19 mouse cellular contexts compared by ENCODE assay signal in the genomic region with DNA sequence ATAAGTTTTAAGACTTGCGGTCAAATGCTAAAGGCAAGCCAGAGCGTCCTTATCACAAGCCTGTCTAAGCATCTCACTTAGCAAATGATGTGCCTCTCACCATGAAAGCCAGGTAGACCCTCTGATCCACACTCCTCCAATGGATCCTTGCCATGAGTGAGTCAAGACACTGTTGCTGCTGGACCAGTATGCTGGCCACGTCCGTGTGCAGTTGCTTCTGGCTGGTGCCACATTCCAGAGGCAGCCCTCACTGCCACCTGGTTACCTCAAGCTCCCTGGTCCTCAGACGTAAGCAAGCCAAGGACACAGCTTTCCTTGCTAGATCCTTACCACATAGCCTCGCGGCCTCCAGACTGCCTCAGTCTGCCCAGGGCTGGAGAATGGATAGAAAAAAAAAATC. TPM values are rescaled to one million over a fixed set of nuclear protein-coding genes. Genes with fewer than 3 reads are reported as not detected.
DNase-seq lines count a peak whose midpoint lies in the region; ATAC-seq and TF ChIP-seq lines count a peak whose summit lies in the region.
"Had no signal": no experiment of that assay in that cellular context is flagged by ENCODE, and none has a peak within 500 bp of the region (broad histone marks: within the 10 kb centered on the region; RNA-seq: fewer than 3 reads in every experiment).

No protein-coding gene starts in this region.

- H3K4me1 ChIP-seq in hindbrain, postnatal 0 days (ENCODE audit: insufficient read depth, low read length): peaks cover 12% of the 10 kb centered on the region; the same call in 1 of the 2 replicates
- peaks cover 46% of the 10 kb centered on the region for H3K4me1 ChIP-seq in hindbrain, embryonic 10.5 days (replicated peaks)
- H3K4me1 ChIP-seq in lung, embryonic 15.5 days: peaks cover 42% of the 10 kb centered on the region
- peaks cover 57% of the 10 kb centered on the region for H3K4me1 ChIP-seq in limb, embryonic 13.5 days

- DNase-seq in gastrocnemius, adult 2 months: no peak
- DNase-seq in gastrocnemius, postnatal 4 days (ENCODE audit: low spot score in 2 of 2): no peak
- DNase-seq in hindbrain, postnatal 0 days (ENCODE audit: low spot score): peak; percentile 32
- DNase-seq in hindbrain, embryonic 10.5 days (ENCODE audit: low spot score): no peak
- no peak for DNase-seq in lung, postnatal 4 days
- DNase-seq in thymus, postnatal 25 days: no peak
- DNase-seq: adrenal gland, postnatal 10 days; cerebellum, adult 9-10 months; gastrocnemius, postnatal 10 days; heart, postnatal 14 days; liver; lung, adult 2 months; thymus, postnatal 36 days had no signal

- WGBS in hindbrain, postnatal 0 days: 69% methylated on average over 7 of the region's 7 CpGs
- 91% methylated on average over 7 of the region's 7 CpGs for WGBS in hindbrain, embryonic 10.5 days
- 71% methylated on average over 7 of the region's 7 CpGs for WGBS in lung, embryonic 15.5 days
- 82% methylated on average over 7 of the region's 7 CpGs for WGBS in limb, embryonic 13.5 days

- no peak overlapping the region for H3K4me2 ChIP-seq in hindbrain, postnatal 0 days (ENCODE audit: low read depth, low read length)
- no peak overlapping the region for H3K4me2 ChIP-seq in lung, embryonic 15.5 days
- no peak overlapping the region for H3K4me2 ChIP-seq in limb, embryonic 13.5 days (replicated peaks)
- H3K4me2 ChIP-seq: forebrain, embryonic 15.5 days; neural tube, embryonic 15.5 days; stomach, embryonic 15.5 days had no signal

- peak overlapping the region; percentile 75 for H3K27ac ChIP-seq in gastrocnemius, adult 2 months
- 0 out of 2 replicates have a peak overlapping the region, but pooled peaks have one; percentile 7 for H3K27ac ChIP-seq in hindbrain, postnatal 0 days
- H3K27ac ChIP-seq in hindbrain, embryonic 10.5 days: no peak overlapping the region
- peak overlapping the region; percentile 84; the same call in 1 of the 2 replicates for H3K27ac ChIP-seq in lung, embryonic 15.5 days
- peak overlapping the region; percentile 77; the same call in 1 of the 2 replicates for H3K27ac ChIP-seq in limb, embryonic 13.5 days
- H3K27ac ChIP-seq: forebrain, embryonic 15.5 days had no signal

- H3K9me3 ChIP-seq in hindbrain, postnatal 0 days (ENCODE audit: low read length): no peaks in the 10 kb centered on the region
- H3K9me3 ChIP-seq in hindbrain, embryonic 10.5 days: 0 out of 2 replicates have a peak, but pooled peaks cover 3% of the 10 kb centered on the region
- no peaks in the 10 kb centered on the region for H3K9me3 ChIP-seq in lung, embryonic 15.5 days
- no peaks in the 10 kb centered on the region for H3K9me3 ChIP-seq in limb, embryonic 13.5 days
- H3K9me3 ChIP-seq: forebrain, embryonic 15.5 days; neural tube, embryonic 15.5 days; stomach, embryonic 15.5 days had no signal

- H3K9ac ChIP-seq in hindbrain, postnatal 0 days (replicated peaks; ENCODE audit: low read length): no peak overlapping the region
- H3K9ac ChIP-seq in lung, embryonic 15.5 days: no peak overlapping the region
- no peak overlapping the region for H3K9ac ChIP-seq in limb, embryonic 13.5 days
- H3K9ac ChIP-seq: forebrain, embryonic 15.5 days; neural tube, embryonic 15.5 days; stomach, embryonic 15.5 days had no signal

- H3K36me3 ChIP-seq in hindbrain, postnatal 0 days (ENCODE audit: insufficient read depth, low read length): no peaks in the 10 kb centered on the region
- 0 out of 2 replicates have a peak, but pooled peaks cover 5% of the 10 kb centered on the region for H3K36me3 ChIP-seq in hindbrain, embryonic 10.5 days
- no peaks in the 10 kb centered on the region for H3K36me3 ChIP-seq in lung, embryonic 15.5 days
- peaks cover 25% of the 10 kb centered on the region for H3K36me3 ChIP-seq in limb, embryonic 13.5 days
- H3K36me3 ChIP-seq: forebrain, embryonic 15.5 days; neural tube, embryonic 15.5 days had no signal

- no peaks in the 10 kb centered on the region for H3K27me3 ChIP-seq in hindbrain, postnatal 0 days (ENCODE audit: insufficient read depth, low read length)
- no peaks in the 10 kb centered on the region for H3K27me3 ChIP-seq in hindbrain, embryonic 10.5 days (ENCODE audit: insufficient read depth, poor library complexity, severe bottlenecking)
- H3K27me3 ChIP-seq in lung, embryonic 15.5 days: no peaks in the 10 kb centered on the region
- H3K27me3 ChIP-seq in limb, embryonic 13.5 days: no peaks in the 10 kb centered on the region
- H3K27me3 ChIP-seq: forebrain, embryonic 15.5 days; neural tube, embryonic 15.5 days; stomach, embryonic 15.5 days had no signal

- ATAC-seq in hindbrain, postnatal 0 days: peak; percentile 72; the same call in 1 of the 2 replicates
- ATAC-seq in lung, embryonic 15.5 days (ENCODE audit: borderline replicate concordance, extremely low read depth, low FRiP score, low TSS enrichment): no peak
- ATAC-seq in limb, embryonic 13.5 days (ENCODE audit: low FRiP score, low read depth): no peak
- ATAC-seq: forebrain, embryonic 15.5 days had no signal

- H3K4me3 ChIP-seq in gastrocnemius, adult 2 months: no peak overlapping the region
- H3K4me3 ChIP-seq in hindbrain, postnatal 0 days (ENCODE audit: low read length): no peak overlapping the region
- no peak overlapping the region for H3K4me3 ChIP-seq in hindbrain, embryonic 10.5 days
- H3K4me3 ChIP-seq in lung, embryonic 15.5 days: no peak overlapping the region
- H3K4me3 ChIP-seq in limb, embryonic 13.5 days: no peak overlapping the region
- H3K4me3 ChIP-seq: forebrain, embryonic 15.5 days; neural tube, embryonic 15.5 days; stomach, embryonic 15.5 days had no signal

- no peak for TF ChIP-seq CTCF in gastrocnemius, adult 2 months (IDR thresholded peaks at IDR 0.05)
- no peak for TF ChIP-seq CTCF in hindbrain, postnatal 0 days (IDR thresholded peaks at IDR 0.05; ENCODE audit: low read depth)

- intact Hi-C loops in gastrocnemius, adult 2 months (cut with DNase I): loop anchor here (5.0 kb wide), 1 partner anchor 59 kb away; no protein-coding TSS in a partner anchor

RNA-seq across cellular contexts. Expression of a gene that starts 46.8 kb away (rescaled TPM):
- total RNA-seq in gastrocnemius, adult 2 months (2021): 1 to 10 TPM; 3.5 to 5.9 TPM
- total RNA-seq in gastrocnemius, postnatal 4 days (2021): 10 to 100 TPM; 21.0 TPM
- total RNA-seq in hindbrain, postnatal 0 days (2014; rRNA removed): 7.6 and 8.4 TPM in 2 replicates
- polyA plus RNA-seq in hindbrain, postnatal 0 days (2015; fragmentation: Nextera tagmentation; extraction: Ambion mirVana): 5.5 and 7.0 TPM in 2 replicates
- 6.8 and 8.3 TPM in 2 replicates for polyA plus RNA-seq in hindbrain, embryonic 10.5 days (2016; fragmentation: Nextera tagmentation; extraction: Ambion mirVana)
- 19.0 and 22.2 TPM in 2 replicates for polyA plus RNA-seq in lung, embryonic 15.5 days (2015; fragmentation: Nextera tagmentation; extraction: Ambion mirVana)
- 23.4 and 24.8 TPM in 2 replicates for polyA plus RNA-seq in limb, embryonic 13.5 days (2015; fragmentation: Nextera tagmentation; extraction: Ambion mirVana)
- total RNA-seq: CH12.LX had no signal
